Mouse (Mus musculus) megakaryocyte, embryonic 14.5 days (primary cell): ENCODE measurements around the gene Pard6b.

Experiments
- FLI1 ChIP-seq: IDR thresholded peaks from 2 replicates; pipeline ENCODE4 v1.6.1; 2012; ENCODE audit warnings: low read length, inconsistent platforms, mixed read lengths
- GATA1 ChIP-seq: IDR thresholded peaks from 3 replicates; pipeline ENCODE4 v1.6.1; 2012; ENCODE audit warnings: mixed read lengths, low read length, inconsistent platforms, borderline replicate concordance

GRCm38 (mm10) chr2:168101805-168102204, 21.0 kb downstream of the Pard6b start:
- TF ChIP-seq FLI1 (no peak), GATA1 (no peak)
